Mouse (Mus musculus): Measurements from ENCODE around the gene Hspb6. TPM values are rescaled to one million over a fixed set of nuclear protein-coding genes. Genes with fewer than 3 reads are reported as not detected.

Gene Hspb6
- polyA plus RNA-seq, 1 experiment from 2014 or later: 27.0 TPM

- TF ChIP-seq CTCF (IDR thresholded peaks at IDR 0.05) (no peak), EP300 (IDR thresholded peaks at IDR 0.05) (no peak)
- no peak overlapping the region for H3K27ac ChIP-seq (ENCODE audit: low read length)
- ATAC-seq (no peak), DNase-seq (ENCODE audit: low spot score) (no peak)
- H3K36me3 ChIP-seq (ENCODE audit: insufficient read depth, low read length): peaks cover 6% of the 10 kb centered on the region; the same call in 1 of the 2 replicates
- no peak overlapping the region for H3K4me3 ChIP-seq (ENCODE audit: low read depth, low read length)
- H3K9ac ChIP-seq (replicated peaks; ENCODE audit: low read depth): no peak overlapping the region
- no peak overlapping the region for H3K4me2 ChIP-seq (replicated peaks; ENCODE audit: low read depth, low read length)
- H3K9me3 ChIP-seq (ENCODE audit: low read length): no peaks in the 10 kb centered on the region
- WGBS: 100% methylated on average over 1 of the region's 1 CpGs
- no peaks in the 10 kb centered on the region for H3K27me3 ChIP-seq (replicated peaks; ENCODE audit: insufficient read depth, low read length)
- H3K4me1 ChIP-seq (ENCODE audit: insufficient read depth, low read depth, low read length): peaks cover 15% of the 10 kb centered on the region; the same call in 1 of the 2 replicates
Measured at GRCm38 (mm10) chr7:30550603-30551002, 1.4 kb upstream of the Hspb6 start.

- Histone ChIP-seq H3K27me3 (replicated peaks; ENCODE audit: insufficient read depth, low read length) (no peaks in the 10 kb centered on the region), H3K9me3 (ENCODE audit: low read length) (no peaks in the 10 kb centered on the region), H3K9ac (replicated peaks; ENCODE audit: low read depth) (peak overlapping the region; percentile 45), H3K36me3 (ENCODE audit: insufficient read depth, low read length) (peaks cover 12% of the 10 kb centered on the region; the same call in 1 of the 2 replicates), H3K4me1 (ENCODE audit: insufficient read depth, low read depth, low read length) (peaks cover 15% of the 10 kb centered on the region; the same call in 1 of the 2 replicates), H3K4me2 (replicated peaks; ENCODE audit: low read depth, low read length) (peak overlapping the region; percentile 97), H3K27ac (ENCODE audit: low read length) (peak overlapping the region; percentile 89), H3K4me3 (ENCODE audit: low read depth, low read length) (peak overlapping the region; percentile 69)
- peak; percentile 76 for ATAC-seq
- TF ChIP-seq EP300 (IDR thresholded peaks at IDR 0.05) (no peak; the same call in 1 of the 2 replicates), CTCF (IDR thresholded peaks at IDR 0.05) (peak; percentile 69)
- 1% methylated on average over 10 of the region's 10 CpGs for WGBS
- DNase-seq (ENCODE audit: low spot score): peak; percentile 93
Measured at GRCm38 (mm10) chr7:30551445-30552101, 405 bp upstream of the Hspb6 start.

GRCm38 (mm10) chr7:30553021-30553589 lies 1.1 kb downstream of the Hspb6 start:
- DNase-seq (ENCODE audit: low spot score) (peak; percentile 13), ATAC-seq (peak; percentile 6; the same call in 1 of the 2 replicates)
- Histone ChIP-seq H3K4me2 (replicated peaks; ENCODE audit: low read depth, low read length) (peak overlapping the region; percentile 97), H3K4me1 (ENCODE audit: insufficient read depth, low read depth, low read length) (peaks cover 15% of the 10 kb centered on the region; the same call in 1 of the 2 replicates), H3K27ac (ENCODE audit: low read length) (peak overlapping the region; percentile 89), H3K27me3 (replicated peaks; ENCODE audit: insufficient read depth, low read length) (no peaks in the 10 kb centered on the region), H3K9ac (replicated peaks; ENCODE audit: low read depth) (peak overlapping the region; percentile 60), H3K36me3 (ENCODE audit: insufficient read depth, low read length) (peaks cover 14% of the 10 kb centered on the region; the same call in 1 of the 2 replicates), H3K9me3 (ENCODE audit: low read length) (no peaks in the 10 kb centered on the region), H3K4me3 (ENCODE audit: low read depth, low read length) (peak overlapping the region; percentile 69)
- TF ChIP-seq CTCF (IDR thresholded peaks at IDR 0.05) (0 out of 2 replicates have a peak, but pooled peaks have one; percentile 1), EP300 (IDR thresholded peaks at IDR 0.05) (no peak)
- 0% methylated on average over 23 of the region's 23 CpGs for WGBS

- 84% methylated on average over 22 of the region's 22 CpGs for WGBS
- H3K9me3 ChIP-seq (ENCODE audit: low read length): no peaks in the 10 kb centered on the region
- H3K4me1 ChIP-seq (ENCODE audit: insufficient read depth, low read depth, low read length): peaks cover 23% of the 10 kb centered on the region; the same call in 1 of the 2 replicates
- ATAC-seq: no peak
- TF ChIP-seq CTCF (IDR thresholded peaks at IDR 0.05) (no peak), EP300 (IDR thresholded peaks at IDR 0.05) (no peak)
- DNase-seq (ENCODE audit: low spot score): no peak
- no peak overlapping the region for H3K9ac ChIP-seq (replicated peaks; ENCODE audit: low read depth)
- no peaks in the 10 kb centered on the region for H3K27me3 ChIP-seq (replicated peaks; ENCODE audit: insufficient read depth, low read length)
- peak overlapping the region; percentile 97 for H3K4me2 ChIP-seq (replicated peaks; ENCODE audit: low read depth, low read length)
- no peak overlapping the region for H3K27ac ChIP-seq (ENCODE audit: low read length)
- H3K4me3 ChIP-seq (ENCODE audit: low read depth, low read length): peak overlapping the region; percentile 69; the same call in 1 of the 2 replicates
- peaks cover 14% of the 10 kb centered on the region; the same call in 1 of the 2 replicates for H3K36me3 ChIP-seq (ENCODE audit: insufficient read depth, low read length)
Measured at GRCm38 (mm10) chr7:30553810-30554584, 2.0 kb downstream of the Hspb6 start.

GRCm38 (mm10) chr7:30556894-30557536 lies 5.0 kb downstream of the Hspb6 start:
- Histone ChIP-seq H3K27me3 (replicated peaks; ENCODE audit: insufficient read depth, low read length) (no peaks in the 10 kb centered on the region), H3K9ac (replicated peaks; ENCODE audit: low read depth) (no peak overlapping the region), H3K4me2 (replicated peaks; ENCODE audit: low read depth, low read length) (no peak overlapping the region), H3K4me3 (ENCODE audit: low read depth, low read length) (no peak overlapping the region), H3K36me3 (ENCODE audit: insufficient read depth, low read length) (peaks cover 14% of the 10 kb centered on the region; the same call in 1 of the 2 replicates), H3K9me3 (ENCODE audit: low read length) (no peaks in the 10 kb centered on the region), H3K27ac (ENCODE audit: low read length) (no peak overlapping the region), H3K4me1 (ENCODE audit: insufficient read depth, low read depth, low read length) (peaks cover 24% of the 10 kb centered on the region; the same call in 1 of the 2 replicates)
- DNase-seq (ENCODE audit: low spot score) (peak; percentile 21), ATAC-seq (no peak)
- 93% methylated on average over 17 of the region's 18 CpGs for WGBS
- TF ChIP-seq CTCF (IDR thresholded peaks at IDR 0.05): peak; percentile 39
- no peak for TF ChIP-seq EP300 (IDR thresholded peaks at IDR 0.05)

Data from lung, postnatal 0 days (tissue).